Mouse (Mus musculus) stomach, postnatal 0 days (tissue): Measurements from ENCODE around the gene Reln.

Experiments
- CTCF ChIP-seq: IDR thresholded peaks from 2 replicates; pipeline ENCODE4 v1.5.1; 2016; ENCODE audit warnings: antibody characterized with exemption, low read depth, mild to moderate bottlenecking, moderate library complexity
- EP300 ChIP-seq: optimal IDR thresholded peaks from 2 replicates; pipeline ENCODE3; 2016; ENCODE audit warnings: antibody characterized with exemption

DNA sequence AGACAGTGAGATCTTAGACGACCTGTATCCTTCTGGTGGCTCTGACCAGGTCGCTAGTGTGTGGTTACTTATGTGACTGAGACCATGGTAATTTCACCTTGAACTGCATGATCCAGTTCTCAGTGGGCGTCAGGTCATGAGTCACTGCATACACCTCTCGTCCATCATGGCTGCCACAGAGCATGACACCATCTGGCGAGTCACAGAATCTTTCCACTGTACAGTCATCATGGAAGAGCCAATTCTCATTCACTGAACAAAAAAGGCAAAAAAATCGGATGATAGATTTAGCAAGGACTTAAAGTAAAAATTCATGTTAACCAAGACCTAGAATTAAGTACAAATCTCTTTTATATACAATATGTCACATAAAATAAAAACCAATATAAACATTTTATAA is 424.2 kb downstream of the Reln start:
- TF ChIP-seq CTCF (no peak), EP300 (no peak)
